Mouse (Mus musculus) stomach, embryonic 16.5 days (tissue): ENCODE measurements around the gene Bcas1. TPM values are rescaled to one million over a fixed set of nuclear protein-coding genes. Genes with fewer than 3 reads are reported as not detected.

Experiments used
- ATAC-seq: fragments of 200-750 bp; cut with Nextera tagmentation; 2 replicates; pipeline ENCODE4 v1.8.0; 2017; ENCODE audit warnings: moderate number of reproducible peaks, moderate TSS enrichment; ENCODE audit not compliant: insufficient read depth, low FRiP score
- H3K27ac ChIP-seq: fragments of 300-500 bp; sonication (generic); 2 replicates; pipeline ENCODE4 v1.5.1; 2014; ENCODE audit warnings: low read length
- H3K27me3 ChIP-seq: fragments of 300-500 bp; sonication (generic); 2 replicates; pipeline ENCODE4 v1.6.1; 2014; ENCODE audit warnings: low read length, control low read depth, mixed read lengths; ENCODE audit not compliant: control insufficient read depth, insufficient read depth
- H3K36me3 ChIP-seq: fragments of 300-500 bp; sonication (generic); 2 replicates; pipeline ENCODE4 v1.6.1; 2014; ENCODE audit warnings: low read length; ENCODE audit not compliant: control insufficient read depth, insufficient read depth
- H3K4me1 ChIP-seq: fragments of 300-500 bp; sonication (generic); 2 replicates; pipeline ENCODE4 v1.6.1; 2014; ENCODE audit warnings: low read length, control low read depth, mixed read lengths; ENCODE audit not compliant: control insufficient read depth, insufficient read depth
- H3K4me2 ChIP-seq: fragments of 300-500 bp; sonication (generic); 2 replicates; pipeline ENCODE4 v1.6.1; 2014; ENCODE audit warnings: low read depth, low read length, mixed read lengths
- H3K4me3 ChIP-seq: fragments of 300-500 bp; sonication (generic); replicated peaks from 2 replicates; pipeline ENCODE4 v1.5.1; 2014; ENCODE audit warnings: mild to moderate bottlenecking, low read length
- H3K9ac ChIP-seq: fragments of 300-500 bp; sonication (generic); 2 replicates; pipeline ENCODE4 v1.6.1; 2014; ENCODE audit warnings: low read length
- H3K9me3 ChIP-seq: fragments of 300-500 bp; sonication (generic); replicated peaks from 2 replicates; pipeline ENCODE4 v1.6.1; 2016; ENCODE audit warnings: low read length, control low read depth; ENCODE audit not compliant: control insufficient read depth
- WGBS: fragments of 180-500 bp; shearing (Covaris S2); extraction: QIAGEN DNeasy Blood & Tissue Kit; methylation state at CpG from one replicate; pipeline ENCODE4 v1.1.7; 2014; 5-methylcytosine and 5-hydroxymethylcytosine counted together
- polyA plus RNA-seq: library from polyadenylated mRNA; unstranded; fragments of >200 nt; fragmentation: Nextera tagmentation; extraction: Ambion mirVana; gene quantifications from 2 replicates; pipeline ENCODE4 v1.2.1, GENCODE M21; 2015

The Bcas1 gene
- polyA plus RNA-seq, 1 experiment from 2014 or later: 8.9 TPM

DNA sequence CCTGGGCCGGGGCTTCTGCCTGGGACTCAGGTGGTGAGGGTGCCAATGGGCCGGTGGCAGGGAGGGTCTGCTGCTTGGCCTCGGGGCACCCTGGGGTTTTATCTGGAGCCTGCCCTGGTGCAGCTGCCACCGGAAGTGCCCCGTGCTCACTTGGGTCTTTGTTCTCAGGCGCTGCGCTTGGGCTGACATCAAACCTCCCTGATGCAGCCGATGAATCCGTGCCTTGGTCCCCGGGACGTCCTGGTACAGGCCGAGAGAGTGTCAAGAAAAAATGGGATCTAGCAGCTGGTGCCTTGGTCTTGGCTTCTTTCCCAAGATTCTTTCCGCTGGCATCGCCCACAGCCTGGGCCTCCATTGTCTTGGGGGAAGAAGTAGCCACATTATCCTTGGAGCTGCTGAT is 21.2 kb downstream of the Bcas1 start:
- WGBS: 78% methylated on average over 14 of the region's 14 CpGs
- no peak for ATAC-seq
- Histone ChIP-seq H3K4me2 (no peak overlapping the region), H3K4me3 (no peak overlapping the region), H3K27me3 (no peaks in the 10 kb centered on the region), H3K9ac (no peak overlapping the region), H3K27ac (no peak overlapping the region), H3K9me3 (no peaks in the 10 kb centered on the region), H3K4me1 (peaks cover 4% of the 10 kb centered on the region; the same call in 1 of the 2 replicates), H3K36me3 (no peaks in the 10 kb centered on the region)

- H3K27me3 ChIP-seq: no peaks in the 10 kb centered on the region
- 15% methylated on average over 18 of the region's 18 CpGs for WGBS
- H3K36me3 ChIP-seq: no peaks in the 10 kb centered on the region
- no peak overlapping the region for H3K4me3 ChIP-seq
- no peaks in the 10 kb centered on the region for H3K9me3 ChIP-seq
- H3K9ac ChIP-seq: no peak overlapping the region
- ATAC-seq: no peak
- peak overlapping the region; percentile 9; the same call in 1 of the 2 replicates for H3K4me2 ChIP-seq
- peaks cover 10% of the 10 kb centered on the region for H3K4me1 ChIP-seq
- H3K27ac ChIP-seq: no peak overlapping the region
Measured at GRCm38 (mm10) chr2:170404781-170405573, 22.7 kb downstream of the Bcas1 start.

- Histone ChIP-seq H3K4me1 (peaks cover 10% of the 10 kb centered on the region), H3K36me3 (no peaks in the 10 kb centered on the region), H3K9me3 (no peaks in the 10 kb centered on the region), H3K9ac (no peak overlapping the region), H3K27ac (no peak overlapping the region), H3K27me3 (no peaks in the 10 kb centered on the region), H3K4me2 (no peak overlapping the region), H3K4me3 (no peak overlapping the region)
- WGBS: 31% methylated on average over 10 of the region's 10 CpGs
- ATAC-seq: no peak
Measured at GRCm38 (mm10) chr2:170403666-170404385, 23.8 kb downstream of the Bcas1 start.

GRCm38 (mm10) chr2:170401211-170401799 is 26.3 kb downstream of the Bcas1 start:
- no peak overlapping the region for H3K9ac ChIP-seq
- H3K27me3 ChIP-seq: no peaks in the 10 kb centered on the region
- ATAC-seq: no peak
- H3K4me1 ChIP-seq: peaks cover 10% of the 10 kb centered on the region
- WGBS: 2% methylated on average over 17 of the region's 17 CpGs
- H3K36me3 ChIP-seq: no peaks in the 10 kb centered on the region
- H3K9me3 ChIP-seq: no peaks in the 10 kb centered on the region
- H3K27ac ChIP-seq: no peak overlapping the region
- H3K4me3 ChIP-seq: peak overlapping the region; percentile 30
- H3K4me2 ChIP-seq: peak overlapping the region; percentile 58

DNA sequence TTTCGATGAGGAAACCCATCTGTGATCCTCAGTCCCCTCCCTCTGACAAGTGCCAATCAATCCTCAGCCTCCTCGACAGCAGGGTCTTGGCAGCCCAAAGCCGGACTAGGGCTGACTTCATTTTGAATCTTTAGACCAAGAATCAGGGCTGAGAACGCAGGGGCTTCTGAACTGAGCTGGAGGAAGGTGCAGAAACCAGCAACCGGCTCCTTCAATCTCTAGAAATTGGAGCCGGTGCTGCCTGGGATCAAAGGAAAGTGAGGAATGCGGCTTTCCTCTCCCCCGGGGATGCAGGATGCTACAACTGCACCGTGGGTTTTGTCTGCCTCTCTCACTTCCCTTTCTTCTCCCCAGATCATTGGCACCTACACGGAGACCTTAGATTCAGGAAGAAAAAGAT is 27.0 kb downstream of the Bcas1 start:
- Histone ChIP-seq H3K4me3 (peak overlapping the region; percentile 30), H3K4me2 (peak overlapping the region; percentile 58), H3K27me3 (no peaks in the 10 kb centered on the region), H3K27ac (no peak overlapping the region), H3K36me3 (no peaks in the 10 kb centered on the region), H3K9me3 (no peaks in the 10 kb centered on the region), H3K4me1 (peaks cover 10% of the 10 kb centered on the region), H3K9ac (peak overlapping the region; percentile 19; the same call in 1 of the 2 replicates)
- 4% methylated on average over 10 of the region's 10 CpGs for WGBS
- no peak for ATAC-seq

- no peak for ATAC-seq
- no peaks in the 10 kb centered on the region for H3K9me3 ChIP-seq
- no peak overlapping the region for H3K4me2 ChIP-seq
- H3K4me1 ChIP-seq: no peaks in the 10 kb centered on the region
- H3K9ac ChIP-seq: no peak overlapping the region
- H3K36me3 ChIP-seq: no peaks in the 10 kb centered on the region
- 88% methylated on average over 1 of the region's 1 CpGs for WGBS
- no peaks in the 10 kb centered on the region for H3K27me3 ChIP-seq
- H3K4me3 ChIP-seq: no peak overlapping the region
- no peak overlapping the region for H3K27ac ChIP-seq
Measured at GRCm38 (mm10) chr2:170391994-170392393, 35.7 kb downstream of the Bcas1 start.

DNA sequence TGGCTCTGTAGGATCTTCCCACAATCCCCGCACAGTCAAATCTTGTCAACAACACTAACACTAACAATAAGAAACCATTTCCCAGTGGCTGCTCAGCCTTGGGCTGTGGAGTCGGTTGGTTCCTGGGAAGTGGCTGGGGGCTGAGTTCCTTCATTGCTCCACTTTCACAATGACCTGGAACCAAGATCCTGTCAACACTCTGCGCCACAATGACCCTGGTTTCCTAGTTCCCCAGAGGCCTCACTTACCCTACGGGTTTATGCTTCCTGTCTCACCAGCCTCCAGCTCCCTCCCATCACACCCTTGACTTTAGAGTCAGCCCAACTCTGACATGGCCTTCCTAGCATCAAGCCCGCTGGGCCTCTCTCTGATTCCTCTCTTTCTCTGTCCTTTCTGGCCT is 39.3 kb downstream of the Bcas1 start:
- no peak overlapping the region for H3K4me2 ChIP-seq
- no peak for ATAC-seq
- no peak overlapping the region for H3K9ac ChIP-seq
- no peak overlapping the region for H3K27ac ChIP-seq
- H3K4me1 ChIP-seq: no peaks in the 10 kb centered on the region
- 64% methylated on average over 5 of the region's 5 CpGs for WGBS
- no peaks in the 10 kb centered on the region for H3K9me3 ChIP-seq
- H3K36me3 ChIP-seq: no peaks in the 10 kb centered on the region
- no peak overlapping the region for H3K4me3 ChIP-seq
- no peaks in the 10 kb centered on the region for H3K27me3 ChIP-seq

- Histone ChIP-seq H3K27me3 (no peaks in the 10 kb centered on the region), H3K4me3 (no peak overlapping the region), H3K4me2 (no peak overlapping the region), H3K36me3 (no peaks in the 10 kb centered on the region), H3K27ac (no peak overlapping the region), H3K9ac (no peak overlapping the region), H3K4me1 (no peaks in the 10 kb centered on the region), H3K9me3 (no peaks in the 10 kb centered on the region)
- 92% methylated on average over 1 of the region's 1 CpGs for WGBS
- ATAC-seq: no peak
Measured at GRCm38 (mm10) chr2:170385556-170385955, 42.1 kb downstream of the Bcas1 start.

DNA sequence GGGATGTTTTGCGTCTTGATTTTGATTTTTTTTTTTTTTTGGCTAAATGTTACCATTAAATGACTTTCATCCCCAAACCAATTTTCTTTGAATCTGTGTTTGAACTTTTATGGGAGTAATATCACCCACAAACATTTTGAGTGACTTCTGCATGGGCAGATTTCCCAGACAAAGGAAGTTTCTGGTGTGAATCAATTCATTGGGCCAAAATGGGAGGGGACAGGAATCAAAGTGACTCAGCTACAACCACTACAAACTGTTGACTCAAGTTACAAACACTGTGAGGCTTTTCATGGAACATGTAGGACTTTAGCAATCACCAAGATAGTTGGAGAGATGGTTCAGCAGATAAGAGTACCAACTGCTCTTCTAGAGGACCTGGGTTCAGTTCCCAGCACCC is 42.9 kb downstream of the Bcas1 start:
- H3K4me3 ChIP-seq: no peak overlapping the region
- H3K9me3 ChIP-seq: no peaks in the 10 kb centered on the region
- WGBS: 55% methylated on average over 1 of the region's 1 CpGs
- no peak overlapping the region for H3K27ac ChIP-seq
- H3K9ac ChIP-seq: no peak overlapping the region
- H3K4me2 ChIP-seq: no peak overlapping the region
- no peaks in the 10 kb centered on the region for H3K36me3 ChIP-seq
- H3K27me3 ChIP-seq: no peaks in the 10 kb centered on the region
- no peaks in the 10 kb centered on the region for H3K4me1 ChIP-seq
- no peak for ATAC-seq
